Mouse (Mus musculus) ES-Bruce4 (cell line): ENCODE measurements around the gene Slc25a19.

ENCODE experiments used
- CTCF ChIP-seq: IDR thresholded peaks from one replicate; pipeline ENCODE4 v1.8.1; 2011; ENCODE audit warnings: low read depth, low read length
- EP300 ChIP-seq: IDR thresholded peaks from 2 replicates; pipeline ENCODE4 v1.6.1; 2011; ENCODE audit warnings: low read depth, low read length; ENCODE audit not compliant: insufficient read depth
- POLR2A ChIP-seq: IDR thresholded peaks from one replicate; pipeline ENCODE4 v1.8.1; 2011; ENCODE audit warnings: low read length; ENCODE audit not compliant: insufficient read depth

DNA sequence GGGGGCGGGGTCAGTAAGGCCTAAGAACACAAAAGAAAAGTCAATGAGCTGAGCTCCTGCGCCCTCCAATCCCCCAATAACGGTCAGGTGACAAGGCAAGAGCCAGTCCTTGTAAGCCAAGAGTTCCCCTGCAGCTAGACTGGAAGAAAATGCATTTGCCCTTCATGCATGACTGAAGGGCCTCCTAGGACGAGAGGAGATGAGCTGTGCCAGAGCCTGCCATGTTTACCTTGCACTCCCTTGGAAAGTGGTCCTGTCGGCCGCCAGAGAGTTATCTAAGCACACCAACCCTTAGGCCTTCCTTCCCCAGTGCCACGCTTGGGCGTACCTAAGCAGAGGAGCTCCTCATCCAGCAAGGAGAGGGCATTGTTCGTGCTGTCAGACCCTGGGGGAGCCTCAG lies 40.1 kb downstream of the Slc25a19 start:
- no peak for TF ChIP-seq CTCF
- TF ChIP-seq EP300, result 0 out of 2 replicates have a peak, but pooled peaks have one; percentile 12
- no peak for TF ChIP-seq POLR2A
